Mouse (Mus musculus) embryonic facial prominence, embryonic 11.5 days (tissue): Measurements from ENCODE around the gene Gtf3c5. TPM values are rescaled to one million over a fixed set of nuclear protein-coding genes. Genes with fewer than 3 reads are reported as not detected.

Experiments used
- ATAC-seq: fragments of 200-750 bp; cut with Nextera tagmentation; replicated peaks from 2 replicates; pipeline ENCODE4 v1.8.0; 2017; ENCODE audit warnings: low read depth; ENCODE audit not compliant: insufficient number of reproducible peaks, low FRiP score, low TSS enrichment
- DNase-seq: peaks from one replicate; pipeline ENCODE4 v3.0.0-alpha.2; 2015; ENCODE audit warnings: low spot score
- H3K27ac ChIP-seq: fragments of 300-500 bp; sonication (generic); replicated peaks from 2 replicates; pipeline ENCODE4 v1.5.1; 2014; ENCODE audit warnings: mild to moderate bottlenecking, low read depth, low read length, control low read depth
- H3K27me3 ChIP-seq: fragments of 300-500 bp; sonication (generic); 2 replicates; pipeline ENCODE4 v1.6.1; 2014; ENCODE audit warnings: mild to moderate bottlenecking, low read length, moderate library complexity, mixed read lengths; ENCODE audit not compliant: control insufficient read depth, insufficient read depth
- H3K36me3 ChIP-seq: fragments of 300-500 bp; sonication (generic); replicated peaks from 2 replicates; pipeline ENCODE4 v1.6.1; 2014; ENCODE audit warnings: low read depth, mild to moderate bottlenecking, low read length, moderate library complexity, mixed read lengths; ENCODE audit not compliant: control insufficient read depth, insufficient read depth
- H3K4me1 ChIP-seq: fragments of 300-500 bp; sonication (generic); 2 replicates; pipeline ENCODE4 v1.6.1; 2014; ENCODE audit warnings: low read length, mixed read lengths; ENCODE audit not compliant: control insufficient read depth, insufficient read depth
- H3K4me2 ChIP-seq: fragments of 300-500 bp; sonication (generic); 2 replicates; pipeline ENCODE4 v1.6.1; 2014; ENCODE audit warnings: low read depth, mild to moderate bottlenecking, control low read depth, low read length, moderate library complexity
- H3K4me3 ChIP-seq: fragments of 300-500 bp; sonication (generic); 2 replicates; pipeline ENCODE4 v1.5.1; 2014; ENCODE audit warnings: low read depth, low read length, control low read depth
- H3K9ac ChIP-seq: fragments of 300-500 bp; sonication (generic); replicated peaks from 2 replicates; pipeline ENCODE4 v1.6.1; 2014; ENCODE audit warnings: mild to moderate bottlenecking, control low read depth, low read length
- H3K9me3 ChIP-seq: fragments of 300-500 bp; sonication (generic); replicated peaks from 2 replicates; pipeline ENCODE4 v1.6.1; 2016; ENCODE audit warnings: mild to moderate bottlenecking, low read length, inconsistent platforms, mixed read lengths; ENCODE audit not compliant: control insufficient read depth
- WGBS: fragments of 180-500 bp; shearing (Covaris S2); extraction: QIAGEN DNeasy Blood & Tissue Kit; methylation state at CpG from one replicate; pipeline ENCODE4 v1.1.7; 2014; 5-methylcytosine and 5-hydroxymethylcytosine counted together
- polyA plus RNA-seq: library from polyadenylated mRNA; unstranded; fragments of >200 nt; fragmentation: Nextera tagmentation; extraction: Ambion mirVana; gene quantifications from 2 replicates; pipeline ENCODE4 v1.2.1, GENCODE M21; 2014

Gtf3c5 gene
- polyA plus RNA-seq, 1 experiment from 2014 or later, result 38.5 TPM

DNA sequence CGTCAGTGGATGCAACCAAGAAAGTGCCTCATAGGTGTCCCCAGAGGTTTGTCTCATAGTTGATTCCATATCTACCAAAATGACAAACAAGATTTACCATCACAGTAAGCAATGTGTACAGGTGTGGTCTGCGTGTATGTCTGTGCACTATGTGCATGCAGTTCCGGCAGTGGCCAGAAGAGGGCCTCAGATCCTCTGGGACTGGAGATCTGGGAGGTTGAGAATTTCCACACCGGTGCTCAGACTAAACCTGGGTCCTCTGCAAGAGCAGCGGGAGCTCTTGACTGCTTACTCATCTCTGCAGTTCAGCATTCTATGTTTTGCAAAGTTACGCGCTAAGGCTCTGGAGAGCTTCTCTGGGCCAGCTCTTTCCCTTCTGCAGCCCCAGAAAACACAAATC, 13.4 kb upstream of the Gtf3c5 start:
- Histone ChIP-seq H3K4me3 (no peak overlapping the region), H3K36me3 (no peaks in the 10 kb centered on the region), H3K9ac (no peak overlapping the region), H3K27ac (no peak overlapping the region), H3K9me3 (no peaks in the 10 kb centered on the region), H3K4me2 (no peak overlapping the region), H3K27me3 (no peaks in the 10 kb centered on the region), H3K4me1 (no peaks in the 10 kb centered on the region)
- ATAC-seq (no peak), DNase-seq (no peak)
- WGBS, result 87% methylated on average over 7 of the region's 7 CpGs

DNA sequence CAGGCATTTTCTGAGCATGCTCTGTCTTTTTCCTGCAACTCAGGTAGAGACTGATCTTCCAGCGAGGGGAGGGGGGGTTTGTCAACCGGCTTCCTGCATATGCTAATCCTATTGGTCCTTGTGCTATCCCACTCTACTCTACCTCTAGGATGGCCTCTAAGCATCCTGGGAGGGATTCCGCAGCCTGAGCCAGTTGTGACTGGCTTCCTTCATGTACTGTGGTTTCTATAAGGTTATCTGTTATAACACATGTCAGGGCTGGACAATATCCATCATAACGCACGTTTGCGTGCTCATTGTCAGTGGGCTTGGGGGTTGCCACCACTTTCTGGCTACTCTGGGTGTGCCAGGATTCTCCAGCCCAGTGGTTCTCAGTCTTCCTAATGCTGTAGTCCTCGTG, 12.5 kb upstream of the Gtf3c5 start:
- Histone ChIP-seq H3K4me2 (no peak overlapping the region), H3K36me3 (no peaks in the 10 kb centered on the region), H3K27ac (no peak overlapping the region), H3K27me3 (no peaks in the 10 kb centered on the region), H3K9ac (no peak overlapping the region), H3K4me1 (no peaks in the 10 kb centered on the region), H3K4me3 (no peak overlapping the region), H3K9me3 (no peaks in the 10 kb centered on the region)
- 81% methylated on average over 7 of the region's 7 CpGs for WGBS
- DNase-seq (no peak), ATAC-seq (no peak)

DNA sequence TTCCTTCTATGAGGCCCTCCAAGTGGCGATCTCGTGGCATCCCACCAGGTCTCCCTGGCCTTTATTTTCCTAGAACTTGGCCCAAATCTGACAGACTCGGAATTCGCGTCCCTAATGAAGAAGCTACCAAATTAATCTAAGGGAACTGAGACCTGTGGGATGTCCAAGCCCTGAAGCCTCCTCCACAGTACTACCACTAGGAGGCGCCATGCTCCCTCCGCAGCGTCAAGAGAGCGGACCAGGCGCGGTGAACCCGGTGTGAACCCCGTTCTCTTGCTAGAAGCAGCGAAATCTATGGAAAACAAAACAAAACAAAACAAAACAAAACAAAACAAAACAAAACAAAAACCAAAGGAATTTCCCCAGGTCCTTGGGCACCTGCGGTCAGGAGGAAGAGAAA, 9.3 kb upstream of the Gtf3c5 start:
- Histone ChIP-seq H3K9ac (no peak overlapping the region), H3K4me2 (no peak overlapping the region), H3K4me1 (no peaks in the 10 kb centered on the region), H3K27me3 (no peaks in the 10 kb centered on the region), H3K36me3 (no peaks in the 10 kb centered on the region), H3K27ac (no peak overlapping the region), H3K9me3 (no peaks in the 10 kb centered on the region), H3K4me3 (no peak overlapping the region)
- ATAC-seq, result no peak
- 7% methylated on average over 15 of the region's 15 CpGs for WGBS
- DNase-seq, result peak; percentile 70

DNA sequence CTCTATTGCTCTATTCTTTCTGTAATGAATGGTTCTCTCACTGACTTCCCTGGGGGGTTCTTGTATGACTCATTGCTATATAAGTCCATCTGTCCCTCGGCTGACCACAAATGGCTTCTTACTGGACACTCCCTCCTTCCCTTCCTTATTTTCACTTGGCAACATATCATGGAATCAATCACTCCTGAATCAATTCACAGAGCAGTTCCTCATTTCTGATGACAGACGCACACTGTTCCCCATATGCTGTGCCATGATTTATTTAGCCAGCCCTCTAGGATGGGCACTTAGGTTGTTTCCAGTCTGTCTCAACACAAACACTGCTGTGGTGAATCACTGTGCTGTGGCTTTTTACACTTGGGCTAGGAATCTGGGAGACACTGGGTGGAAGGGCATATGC, 7.9 kb upstream of the Gtf3c5 start:
- H3K27me3 ChIP-seq, result no peaks in the 10 kb centered on the region
- H3K4me3 ChIP-seq, result no peak overlapping the region
- DNase-seq, result no peak
- H3K27ac ChIP-seq, result no peak overlapping the region
- no peak for ATAC-seq
- no peaks in the 10 kb centered on the region for H3K9me3 ChIP-seq
- whole genome bisulfite sequencing, result 76% methylated on average over 2 of the region's 2 CpGs
- H3K4me1 ChIP-seq, result no peaks in the 10 kb centered on the region
- H3K36me3 ChIP-seq, result no peaks in the 10 kb centered on the region
- no peak overlapping the region for H3K4me2 ChIP-seq
- no peak overlapping the region for H3K9ac ChIP-seq

DNA sequence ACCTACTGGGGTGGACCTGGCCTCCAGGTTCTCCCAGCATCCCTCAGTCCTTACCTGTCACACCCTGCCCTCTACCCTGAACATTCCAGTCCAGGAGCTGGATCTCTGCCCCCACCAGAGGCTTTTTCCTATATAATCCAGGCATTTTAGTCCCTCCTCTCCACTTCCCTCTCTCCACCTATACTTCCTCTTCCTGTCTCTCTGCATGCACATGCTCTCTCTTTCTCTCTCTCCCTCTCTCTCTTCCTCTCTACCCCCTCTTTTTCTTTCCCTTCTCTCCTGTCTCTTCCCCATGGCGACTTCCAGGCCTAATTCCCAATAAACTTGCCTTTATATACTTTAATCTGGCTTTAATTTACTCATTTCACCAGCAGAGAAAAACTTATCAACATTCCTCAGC, 5.0 kb upstream of the Gtf3c5 start:
- H3K4me3 ChIP-seq, result no peak overlapping the region

DNA sequence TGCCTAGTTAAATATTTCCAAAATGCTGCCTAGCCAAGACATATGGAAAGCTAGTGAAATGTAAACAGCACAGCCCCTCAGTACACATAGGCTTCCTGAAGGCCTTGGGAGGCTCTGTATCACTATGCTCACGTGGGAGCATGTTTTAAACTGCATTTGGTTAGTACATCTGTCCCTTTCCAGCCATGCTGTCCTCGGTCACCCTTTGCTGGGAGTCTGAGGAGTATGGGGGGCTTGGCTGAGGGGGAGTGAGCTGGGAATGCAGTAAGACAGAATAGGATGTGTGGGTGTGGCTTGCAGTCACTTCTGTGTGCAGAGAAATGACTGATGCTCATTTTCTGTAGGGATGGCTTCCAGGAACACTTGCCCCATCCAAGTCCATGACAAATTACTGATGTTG, 2.2 kb upstream of the Gtf3c5 start:
- H3K9ac ChIP-seq, result no peak overlapping the region
- no peak overlapping the region for H3K4me2 ChIP-seq
- H3K36me3 ChIP-seq, result no peaks in the 10 kb centered on the region
- DNase-seq (no peak), ATAC-seq (no peak)
- no peaks in the 10 kb centered on the region for H3K27me3 ChIP-seq
- H3K9me3 ChIP-seq, result no peaks in the 10 kb centered on the region
- WGBS, result 42% methylated on average over 2 of the region's 2 CpGs
- no peaks in the 10 kb centered on the region for H3K4me1 ChIP-seq
- no peak overlapping the region for H3K27ac ChIP-seq
- H3K4me3 ChIP-seq, result no peak overlapping the region

More for the DNA sequence above, 5.0 kb upstream of the Gtf3c5 start:
- Histone ChIP-seq H3K36me3 (no peaks in the 10 kb centered on the region), H3K27me3 (no peaks in the 10 kb centered on the region), H3K4me2 (no peak overlapping the region), H3K9ac (no peak overlapping the region), H3K27ac (no peak overlapping the region), H3K9me3 (no peaks in the 10 kb centered on the region), H3K4me1 (no peaks in the 10 kb centered on the region)
- no peak for ATAC-seq
- 48% methylated on average over 1 of the region's 1 CpGs for WGBS
- DNase-seq, result no peak

DNA sequence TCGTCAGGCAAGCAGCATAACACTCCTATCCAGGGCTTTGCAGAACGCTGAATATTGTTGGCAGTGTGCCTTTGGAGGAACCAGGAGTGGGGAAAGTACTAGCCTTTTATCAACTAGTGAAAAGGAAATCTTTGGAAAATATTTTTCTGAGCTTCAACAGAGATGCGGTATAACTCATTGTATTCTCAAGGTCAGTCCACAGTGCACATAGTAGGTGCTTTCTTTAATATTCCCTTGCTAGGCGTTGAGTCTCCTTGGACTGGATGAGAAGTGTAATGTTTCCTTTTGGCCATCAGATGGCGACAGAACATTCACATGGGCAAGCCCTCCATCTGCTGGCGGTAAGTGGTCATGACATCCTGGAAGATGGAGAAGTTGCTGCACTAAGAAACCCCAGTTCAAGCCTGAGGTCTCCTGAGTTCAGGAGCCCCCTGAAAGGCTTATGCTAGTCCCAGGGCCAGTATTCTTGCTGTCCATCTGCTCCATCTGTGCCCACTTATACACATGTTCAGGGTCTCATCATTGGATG, 1.6 kb upstream of the Gtf3c5 start:
- H3K36me3 ChIP-seq, result no peaks in the 10 kb centered on the region
- no peak overlapping the region for H3K27ac ChIP-seq
- no peak overlapping the region for H3K4me3 ChIP-seq
- peak; percentile 88 for DNase-seq
- no peak overlapping the region for H3K9ac ChIP-seq
- H3K27me3 ChIP-seq, result no peaks in the 10 kb centered on the region
- no peaks in the 10 kb centered on the region for H3K4me1 ChIP-seq
- WGBS, result 20% methylated on average over 6 of the region's 6 CpGs
- ATAC-seq, result no peak
- no peaks in the 10 kb centered on the region for H3K9me3 ChIP-seq
- no peak overlapping the region for H3K4me2 ChIP-seq

DNA sequence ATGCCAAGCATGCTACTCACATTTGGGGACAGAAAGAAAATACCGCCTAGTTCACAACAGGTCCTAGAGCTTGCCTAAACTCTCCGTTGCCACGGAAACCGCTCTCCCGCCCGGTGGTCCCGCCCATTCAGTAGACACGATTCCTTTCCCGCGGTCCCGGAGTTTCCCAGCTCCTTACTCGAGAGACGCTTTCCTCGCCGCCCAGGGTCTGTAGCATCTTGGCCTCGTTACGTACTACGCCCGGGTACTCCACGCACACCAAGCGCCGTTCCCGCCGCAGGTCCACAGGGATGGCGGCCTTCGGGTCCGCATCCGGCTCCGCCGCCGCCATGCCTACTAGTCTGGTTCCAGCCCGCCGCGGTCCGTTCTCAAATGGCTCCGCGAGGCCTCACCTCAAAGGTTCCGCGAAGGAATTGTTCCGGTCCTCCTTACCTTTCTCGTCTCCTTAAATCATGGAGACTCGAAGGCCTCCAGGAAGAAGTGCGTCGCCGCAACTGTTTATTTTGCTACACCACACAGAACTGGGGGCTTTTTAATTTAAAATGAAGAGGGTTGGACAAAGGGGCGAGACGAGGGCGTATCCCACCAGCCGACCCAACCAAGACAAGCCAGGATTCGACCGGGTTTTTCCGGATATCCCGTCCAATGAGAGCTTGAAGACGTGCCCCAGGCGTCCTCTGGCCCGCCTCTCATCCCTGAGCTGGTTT, 751 bp downstream of the Gtf3c5 start:
- ATAC-seq (peak; percentile 89), DNase-seq (peak; percentile 95)
- Histone ChIP-seq H3K4me3 (peak overlapping the region; percentile 56), H3K4me2 (peak overlapping the region; percentile 46), H3K4me1 (no peaks in the 10 kb centered on the region), H3K9ac (peak overlapping the region; percentile 72), H3K27me3 (no peaks in the 10 kb centered on the region), H3K36me3 (peaks cover 2% of the 10 kb centered on the region; the same call in 1 of the 2 replicates), H3K27ac (peak overlapping the region; percentile 54; the same call in 1 of the 2 replicates), H3K9me3 (no peaks in the 10 kb centered on the region)
- under 1% methylated on average over 56 of the region's 56 CpGs for WGBS
